Mouse (Mus musculus) heart, embryonic 14.5 days (tissue): ENCODE measurements at regions not wholly inside any gene's neighbourhood (a gene's known extent, or its start where the extent isn't known, plus 50 kb on each side); places are given as distances from the start of the nearest gene placed in this dataset.
A peak's percentile ranks its signal among the peaks of the same experiment; 100 is the strongest.
"Not testable (repeated sequence)": the region's sequence is repeated elsewhere in the genome, so short reads cannot be mapped to it uniquely, and the experiment has no call there.

Experiments used
- ATAC-seq: fragments of 200-750 bp; cut with Nextera tagmentation; 2 replicates; pipeline ENCODE4 v1.8.0; 2017; ENCODE audit warnings: low read depth, moderate TSS enrichment; ENCODE audit not compliant: insufficient number of reproducible peaks, insufficient read depth, low FRiP score
- H3K27ac ChIP-seq, 2 experiments: fragments of 200-500 bp in 1 of 2; fragments of 300-500 bp in 1 of 2; sonication (generic) in 1 of 2; replicated peaks in 1 of 2; 2 replicates each; pipeline ENCODE4 v1.5.1; 2012 to 2014; ENCODE audit warnings: low read depth in 2 of 2, low read length in 2 of 2, control low read depth in 1 of 2, mild to moderate bottlenecking in 1 of 2, mixed read lengths in 1 of 2; ENCODE audit not compliant: control insufficient read depth in 1 of 2, insufficient read depth in 1 of 2
- H3K27me3 ChIP-seq: fragments of 300-500 bp; sonication (generic); 2 replicates; pipeline ENCODE4 v1.6.1; 2014; ENCODE audit warnings: mild to moderate bottlenecking, low read length, control low read depth; ENCODE audit not compliant: control insufficient read depth, insufficient read depth
- H3K36me3 ChIP-seq: fragments of 300-500 bp; sonication (generic); 2 replicates; pipeline ENCODE4 v1.6.1; 2014; ENCODE audit warnings: mild to moderate bottlenecking, control low read depth, low read length, mixed read lengths; ENCODE audit not compliant: control insufficient read depth, insufficient read depth
- H3K4me1 ChIP-seq, 2 experiments: fragments of 200-500 bp in 1 of 2; fragments of 300-500 bp in 1 of 2; sonication (generic) in 1 of 2; 2 replicates each; pipeline ENCODE4 v1.6.1; 2012 to 2014; ENCODE audit warnings: low read length in 2 of 2, control low read depth in 1 of 2, mixed read lengths in 1 of 2; ENCODE audit not compliant: control insufficient read depth in 2 of 2, insufficient read depth in 2 of 2
- H3K4me2 ChIP-seq: fragments of 300-500 bp; sonication (generic); 2 replicates; pipeline ENCODE4 v1.6.1; 2014; ENCODE audit warnings: mild to moderate bottlenecking, low read length
- H3K4me3 ChIP-seq, 2 experiments: fragments of 200-500 bp in 1 of 2; fragments of 300-500 bp in 1 of 2; sonication (generic) in 1 of 2; 2 replicates each; pipeline ENCODE4 v1.5.1; 2012 to 2014; ENCODE audit warnings: low read length in 2 of 2, mild to moderate bottlenecking in 2 of 2, control low read depth in 1 of 2, low read depth in 1 of 2, moderate library complexity in 1 of 2; ENCODE audit not compliant: control insufficient read depth in 1 of 2, insufficient read depth in 1 of 2
- H3K9ac ChIP-seq: fragments of 300-500 bp; sonication (generic); 2 replicates; pipeline ENCODE4 v1.6.1; 2014; ENCODE audit warnings: mild to moderate bottlenecking, low read length
- H3K9me3 ChIP-seq: fragments of 300-500 bp; sonication (generic); 2 replicates; pipeline ENCODE4 v1.6.1; 2016; ENCODE audit warnings: low read length, control low read depth; ENCODE audit not compliant: control insufficient read depth
- WGBS: fragments of 180-500 bp; shearing (Covaris S2); extraction: QIAGEN DNeasy Blood & Tissue Kit; methylation state at CpG from one replicate; pipeline ENCODE4 v1.1.7; 2014; 5-methylcytosine and 5-hydroxymethylcytosine counted together

- H3K4me3 ChIP-seq = no peak overlapping the region
- no peaks in the 10 kb centered on the region for H3K9me3 ChIP-seq
- no peaks in the 10 kb centered on the region for H3K4me1 ChIP-seq
- WGBS = 65% methylated on average over 4 of the region's 4 CpGs
- H3K27me3 ChIP-seq = peaks cover 9% of the 10 kb centered on the region
- H3K9ac ChIP-seq = no peak overlapping the region
- H3K4me2 ChIP-seq = no peak overlapping the region
- no peak overlapping the region for H3K27ac ChIP-seq
- H3K36me3 ChIP-seq = no peaks in the 10 kb centered on the region
- ATAC-seq = no peak
Observed at GRCm38 (mm10) chr6:89121023-89121745, 219.1 kb downstream of the Tpra1 start.

DNA sequence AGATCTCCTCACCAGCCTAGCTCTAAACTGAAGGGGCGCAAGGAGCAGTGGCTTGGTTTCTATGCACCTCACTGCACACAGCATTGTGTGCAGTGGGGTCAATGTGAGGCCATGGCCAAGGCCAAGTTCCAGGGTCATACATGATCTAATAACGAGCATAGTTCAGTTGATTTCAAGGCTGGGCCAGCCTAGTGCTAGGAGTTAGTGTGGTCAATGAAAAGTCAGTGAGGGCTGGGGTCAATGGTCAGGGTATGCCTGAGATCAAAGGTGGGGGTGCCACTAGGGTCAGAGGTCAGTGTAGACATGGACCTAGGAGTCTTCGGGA, 219.7 kb downstream of the Tpra1 start:
- 0 out of 2 replicates have a peak, but pooled peaks have one; percentile 25 for ATAC-seq
- Histone ChIP-seq H3K4me3 (no peak overlapping the region), H3K4me2 (no peak overlapping the region), H3K27ac (no peak overlapping the region), H3K9me3 (no peaks in the 10 kb centered on the region), H3K27me3 (peaks cover 15% of the 10 kb centered on the region), H3K4me1 (no peaks in the 10 kb centered on the region), H3K9ac (no peak overlapping the region), H3K36me3 (no peaks in the 10 kb centered on the region)
- WGBS = 83% methylated on average over 3 of the region's 3 CpGs

DNA sequence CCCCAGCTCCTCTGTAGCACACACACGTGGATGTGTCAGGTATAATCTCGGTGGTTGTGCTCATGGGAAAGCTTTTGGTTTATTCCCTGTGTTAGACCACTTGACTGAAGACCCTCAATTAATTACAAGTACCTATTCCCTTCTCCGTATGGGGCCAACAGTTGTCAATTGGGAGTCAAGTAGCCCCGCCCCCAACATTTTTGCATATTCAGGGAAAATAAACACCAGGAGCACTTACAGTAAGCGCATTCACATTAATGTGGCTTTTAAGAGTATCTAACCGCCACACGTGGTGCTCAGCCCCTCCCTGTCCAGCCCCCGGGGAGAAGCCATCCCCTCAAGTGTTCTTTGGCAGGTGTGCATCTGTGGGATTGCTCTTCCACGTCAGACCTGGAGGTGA, 223.9 kb downstream of the Tpra1 start:
- H3K9me3 ChIP-seq = no peaks in the 10 kb centered on the region
- no peak overlapping the region for H3K27ac ChIP-seq
- no peak for ATAC-seq
- H3K4me3 ChIP-seq = no peak overlapping the region
- H3K27me3 ChIP-seq = peaks cover 17% of the 10 kb centered on the region
- no peak overlapping the region for H3K4me2 ChIP-seq
- no peaks in the 10 kb centered on the region for H3K36me3 ChIP-seq
- 46% methylated on average over 9 of the region's 9 CpGs for WGBS
- H3K9ac ChIP-seq = no peak overlapping the region
- H3K4me1 ChIP-seq = no peaks in the 10 kb centered on the region

DNA sequence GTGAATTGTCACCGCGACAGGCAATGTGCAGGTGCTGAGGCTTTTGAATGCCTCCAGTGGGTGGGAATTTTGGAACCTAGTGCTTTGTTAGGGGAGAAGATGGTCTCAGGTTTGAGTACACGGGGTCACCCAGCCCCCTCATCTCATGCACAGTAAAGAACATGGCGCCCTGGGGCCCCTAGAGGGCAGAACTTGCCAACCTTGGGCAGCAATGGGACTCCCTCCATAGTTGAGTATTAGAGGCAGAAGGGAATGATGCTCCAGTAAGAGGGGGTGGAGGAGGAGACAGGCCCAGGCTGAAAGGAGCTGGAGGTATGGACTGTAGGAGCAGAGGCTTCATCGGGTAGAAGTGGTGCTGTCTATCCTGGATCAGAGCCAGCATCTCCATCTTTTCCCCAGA, 226.1 kb downstream of the Tpra1 start:
- ATAC-seq = not testable (repeated sequence)

DNA sequence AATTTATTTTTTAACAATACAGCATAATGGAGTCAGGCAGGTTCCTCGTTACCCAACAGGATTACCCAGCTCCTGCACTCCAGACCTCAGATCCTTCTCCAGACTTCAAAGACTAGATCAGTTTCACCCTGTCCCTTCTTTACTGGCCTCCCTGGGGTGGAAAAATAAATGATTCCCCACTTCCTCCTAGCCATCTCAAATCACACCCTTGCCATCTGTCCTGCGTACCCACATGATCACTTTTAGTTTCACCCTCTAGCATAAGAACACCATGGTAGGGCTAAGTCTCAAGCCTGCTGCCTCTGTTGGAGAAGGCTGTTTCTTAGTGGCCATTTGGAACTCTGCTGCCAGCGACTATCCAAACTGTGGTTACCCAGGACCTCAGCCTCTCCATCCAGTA, 222.0 kb downstream of the Plxna1 start:
- Histone ChIP-seq H3K27me3 (no peaks in the 10 kb centered on the region), H3K36me3 (no peaks in the 10 kb centered on the region), H3K9me3 (no peaks in the 10 kb centered on the region), H3K27ac (no peak overlapping the region), H3K4me1 (no peaks in the 10 kb centered on the region), H3K4me2 (no peak overlapping the region), H3K9ac (no peak overlapping the region), H3K4me3 (no peak overlapping the region)
- 78% methylated on average over 3 of the region's 3 CpGs for WGBS
- no peak for ATAC-seq

More for the DNA sequence above, 226.1 kb downstream of the Tpra1 start:
- H3K9ac ChIP-seq, H3K4me3 ChIP-seq, H3K36me3 ChIP-seq, H3K27ac ChIP-seq, H3K4me2 ChIP-seq, H3K9me3 ChIP-seq, H3K4me1 ChIP-seq: not testable (repeated sequence)
- peaks cover 17% of the 10 kb centered on the region for H3K27me3 ChIP-seq
- 44% methylated on average over 5 of the region's 5 CpGs for WGBS

- Histone ChIP-seq H3K4me1 (no peaks in the 10 kb centered on the region), H3K27ac (no peak overlapping the region), H3K4me3 (no peak overlapping the region), H3K27me3 (no peaks in the 10 kb centered on the region), H3K9me3 (0 out of 2 replicates have a peak, but pooled peaks cover 2% of the 10 kb centered on the region), H3K4me2 (no peak overlapping the region), H3K36me3 (no peaks in the 10 kb centered on the region), H3K9ac (no peak overlapping the region)
- no peak for ATAC-seq
- WGBS = 69% methylated on average over 11 of the region's 11 CpGs
Observed at GRCm38 (mm10) chr6:89153027-89153662, 209.3 kb downstream of the Plxna1 start.

DNA sequence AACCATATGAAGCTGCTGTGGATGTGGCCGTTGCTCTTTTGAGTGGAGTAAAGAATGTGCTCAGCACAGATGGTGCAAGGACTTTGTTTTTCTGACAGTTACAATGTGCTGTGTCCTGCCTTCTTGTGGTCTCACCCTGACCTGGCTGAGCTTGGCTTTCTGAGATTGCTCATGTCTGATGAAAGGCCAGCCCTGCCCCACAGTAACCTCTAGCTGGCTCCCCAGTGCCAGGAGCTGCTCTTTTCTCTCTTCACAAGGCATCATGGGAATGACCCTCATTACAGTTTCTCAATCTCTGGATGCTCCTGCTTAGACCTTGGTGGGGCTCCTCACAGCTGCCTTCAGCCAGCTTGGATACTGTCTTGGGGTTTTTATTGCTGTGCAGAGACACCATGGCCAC, 204.9 kb downstream of the Plxna1 start:
- H3K27ac ChIP-seq = no peak overlapping the region
- H3K9me3 ChIP-seq = 0 out of 2 replicates have a peak, but pooled peaks cover 2% of the 10 kb centered on the region
- H3K4me1 ChIP-seq = no peaks in the 10 kb centered on the region; a peak in 1 of 4 replicates
- WGBS = 88% methylated on average over 1 of the region's 1 CpGs
- H3K4me2 ChIP-seq = no peak overlapping the region
- ATAC-seq = no peak
- H3K27me3 ChIP-seq = no peaks in the 10 kb centered on the region
- no peak overlapping the region for H3K9ac ChIP-seq
- no peak overlapping the region for H3K4me3 ChIP-seq
- H3K36me3 ChIP-seq = no peaks in the 10 kb centered on the region

DNA sequence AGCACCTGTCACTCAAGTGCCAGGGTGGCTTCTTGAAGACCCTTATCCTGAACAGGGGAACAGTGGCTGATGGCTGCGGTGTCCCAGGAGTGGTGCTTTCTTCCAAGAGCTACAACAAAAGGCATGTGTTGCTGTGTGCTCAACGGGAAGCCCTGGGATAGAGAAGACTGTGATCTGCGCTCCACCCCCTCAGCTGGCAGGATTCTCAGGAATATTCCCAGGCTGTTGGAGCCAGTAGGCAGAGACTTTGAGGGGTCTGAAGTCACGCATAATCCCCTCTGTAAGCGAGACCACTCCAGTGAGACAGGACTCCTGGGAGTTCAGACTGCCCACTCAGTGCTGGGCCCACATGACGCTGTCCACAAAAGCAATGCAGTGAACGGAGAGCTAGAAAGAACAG, 202.4 kb downstream of the Plxna1 start:
- Histone ChIP-seq H3K9ac (no peak overlapping the region), H3K9me3 (no peaks in the 10 kb centered on the region), H3K27ac (no peak overlapping the region), H3K4me1 (no peaks in the 10 kb centered on the region; a peak in 1 of 4 replicates), H3K4me2 (no peak overlapping the region), H3K27me3 (no peaks in the 10 kb centered on the region), H3K4me3 (no peak overlapping the region), H3K36me3 (no peaks in the 10 kb centered on the region)
- ATAC-seq = no peak
- 39% methylated on average over 7 of the region's 7 CpGs for WGBS
